ENCODE assay signal across 24 mouse cellular contexts in the genomic region with DNA sequence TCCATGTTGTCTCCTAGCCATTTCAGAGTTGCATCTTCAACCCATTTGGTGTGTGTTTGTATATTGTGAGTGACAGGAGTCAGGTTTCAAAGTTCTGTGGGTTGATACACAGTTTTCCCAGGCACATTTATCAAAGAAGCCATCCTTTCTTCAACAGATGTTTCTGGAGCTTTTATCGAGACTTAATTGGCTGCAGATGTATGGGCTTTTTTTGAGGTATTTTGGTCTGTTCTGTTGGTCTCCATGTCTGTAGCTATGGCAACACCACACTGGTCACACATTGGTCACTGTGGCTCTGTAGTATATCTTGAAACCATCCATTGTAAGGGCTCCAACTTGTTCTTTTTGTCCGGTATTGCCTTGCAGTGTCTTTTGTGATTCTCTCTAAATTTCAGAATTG.
"Had no signal": no experiment of that assay in that cellular context is flagged by ENCODE, and none has a peak within 500 bp of the region (broad histone marks: within the 10 kb centered on the region; RNA-seq: fewer than 3 reads in every experiment).

No protein-coding gene starts in this region.

- H3K4me1 ChIP-seq: kidney, embryonic 15.5 days; limb, embryonic 12.5 days; liver, embryonic 12.5 days; liver, embryonic 15.5 days; midbrain, embryonic 12.5 days; neural tube, embryonic 13.5 days had no signal

- H3K4me2 ChIP-seq: kidney, embryonic 15.5 days; limb, embryonic 12.5 days; liver, embryonic 12.5 days; liver, embryonic 15.5 days; lung, embryonic 15.5 days; midbrain, embryonic 12.5 days; neural tube, embryonic 13.5 days had no signal

- H3K9me3 ChIP-seq: kidney, embryonic 15.5 days; limb, embryonic 12.5 days; liver, embryonic 12.5 days; liver, embryonic 15.5 days; lung, embryonic 15.5 days; megakaryocyte, embryonic 14.5 days; midbrain, embryonic 12.5 days; neural tube, embryonic 13.5 days had no signal

- H3K36me3 ChIP-seq: kidney, embryonic 15.5 days; limb, embryonic 12.5 days; liver, embryonic 12.5 days; liver, embryonic 15.5 days; lung, embryonic 15.5 days; midbrain, embryonic 12.5 days; neural tube, embryonic 13.5 days had no signal

- ATAC-seq: liver, embryonic 12.5 days; midbrain, embryonic 16.5 days had no signal

- H3K27me3 ChIP-seq: kidney, embryonic 15.5 days; limb, embryonic 12.5 days; liver, embryonic 12.5 days; liver, embryonic 15.5 days; lung, embryonic 15.5 days; megakaryocyte, embryonic 14.5 days; midbrain, embryonic 12.5 days; neural tube, embryonic 13.5 days had no signal

- DNase-seq: kidney, adult 2 months; kidney, postnatal 10 days; kidney, postnatal 36 days; layer of hippocampus, postnatal 36 days; liver; lung, adult 18-20 months; lung, postnatal 10 days; lung, postnatal 36 days; right cerebral cortex, adult 18-20 months; right cerebral cortex, postnatal 14 days; right cerebral cortex, postnatal 4 days; thymus, postnatal 25 days had no signal

- H3K27ac ChIP-seq: kidney, embryonic 15.5 days; left cerebral cortex, adult 2 months; limb, embryonic 12.5 days; liver, embryonic 12.5 days; liver, embryonic 15.5 days; lung, embryonic 15.5 days; midbrain, embryonic 12.5 days; neural tube, embryonic 13.5 days; stomach, postnatal 0 days had no signal

- H3K9ac ChIP-seq: kidney, embryonic 15.5 days; limb, embryonic 12.5 days; liver, embryonic 12.5 days; liver, embryonic 15.5 days; lung, embryonic 15.5 days; midbrain, embryonic 12.5 days; neural tube, embryonic 13.5 days had no signal

- H3K4me3 ChIP-seq: kidney, embryonic 15.5 days; left cerebral cortex, adult 2 months; limb, embryonic 12.5 days; liver, embryonic 12.5 days; liver, embryonic 15.5 days; lung, embryonic 15.5 days; megakaryocyte, embryonic 14.5 days; midbrain, embryonic 12.5 days; myocyte; neural tube, embryonic 13.5 days had no signal
